Mouse (Mus musculus) CD4-positive, CD25-positive, alpha-beta regulatory T cell, adult 2 months (primary cell): ENCODE data around the gene Rap2a.

ENCODE experiments used
- DNase-seq: peaks from one replicate; pipeline ENCODE4 v3.0.0-alpha.2; 2012; ENCODE audit warnings: low read depth, low spot score

Rap2a gene

GRCm38 (mm10) chr14:120477982-120478568 is at the start of gene Rap2a:
Gene Rap2a, plus strand, starts transcription at chr14:120478444.
- peak; percentile 99 for DNase-seq

GRCm38 (mm10) chr14:120428497-120428896 is 49.7 kb upstream of the Rap2a start:
- no peak for DNase-seq

GRCm38 (mm10) chr14:120432773-120433172 is 45.5 kb upstream of the Rap2a start:
- peak; percentile 42 for DNase-seq

- no peak for DNase-seq
These were observed 44.3 kb upstream of the Rap2a start for GRCm38 (mm10) chr14:120433931-120434398.

- DNase-seq, result no peak
These were observed 43.4 kb upstream of the Rap2a start for GRCm38 (mm10) chr14:120434831-120435230.

- DNase-seq, result no peak
These were observed 37.5 kb upstream of the Rap2a start for GRCm38 (mm10) chr14:120440716-120441115.

GRCm38 (mm10) chr14:120441256-120441655 is 37.0 kb upstream of the Rap2a start:
- DNase-seq, result no peak

- DNase-seq, result no peak
These were observed 36.4 kb upstream of the Rap2a start for GRCm38 (mm10) chr14:120441836-120442235.

- no peak for DNase-seq
These were observed 24.0 kb upstream of the Rap2a start for GRCm38 (mm10) chr14:120454221-120454620.

GRCm38 (mm10) chr14:120463938-120464727 is 14.1 kb upstream of the Rap2a start:
- no peak for DNase-seq

GRCm38 (mm10) chr14:120466816-120467215 is 11.4 kb upstream of the Rap2a start:
- no peak for DNase-seq

- no peak for DNase-seq
These were observed 9.0 kb upstream of the Rap2a start for GRCm38 (mm10) chr14:120469126-120469790.

- DNase-seq, result no peak
These were observed 2.0 kb upstream of the Rap2a start for GRCm38 (mm10) chr14:120476186-120476697.

GRCm38 (mm10) chr14:120477288-120477981 is 809 bp upstream of the Rap2a start:
- peak; percentile 98 for DNase-seq

- peak; percentile 50 for DNase-seq
These were observed 547 bp downstream of the Rap2a start for GRCm38 (mm10) chr14:120478641-120479341.

GRCm38 (mm10) chr14:120480341-120480900 is 2.2 kb downstream of the Rap2a start:
- no peak for DNase-seq

GRCm38 (mm10) chr14:120480927-120481326 is 2.7 kb downstream of the Rap2a start:
- DNase-seq, result no peak

GRCm38 (mm10) chr14:120484561-120484960 is 6.3 kb downstream of the Rap2a start:
- no peak for DNase-seq

- no peak for DNase-seq
These were observed 18.0 kb downstream of the Rap2a start for GRCm38 (mm10) chr14:120496284-120496683.

GRCm38 (mm10) chr14:120496827-120497226 is 18.6 kb downstream of the Rap2a start:
- no peak for DNase-seq

- no peak for DNase-seq
These were observed 20.9 kb downstream of the Rap2a start for GRCm38 (mm10) chr14:120499096-120499495.
